Mouse (Mus musculus): ENCODE measurements around the gene Cct2.
A peak's percentile ranks its signal among the peaks of the same experiment; 100 is the strongest.

The Cct2 gene

GRCm38 (mm10) chr10:117063254-117064021 is at the start of gene Cct2:
TSS of gene Cct2 (minus strand) at chr10:117063814.
- DNase-seq (ENCODE audit: low read depth), result peak; percentile 99

- peak; percentile 74 for DNase-seq (ENCODE audit: low read depth)
Observed at GRCm38 (mm10) chr10:117112545-117112944, 48.9 kb upstream of the Cct2 start.

- peak; percentile 53 for DNase-seq (ENCODE audit: low read depth)
Observed at GRCm38 (mm10) chr10:117111455-117111854, 47.8 kb upstream of the Cct2 start.

- DNase-seq (ENCODE audit: low read depth), result no peak
Observed at GRCm38 (mm10) chr10:117110271-117110670, 46.7 kb upstream of the Cct2 start.

GRCm38 (mm10) chr10:117106686-117107085 is 43.1 kb upstream of the Cct2 start:
- DNase-seq (ENCODE audit: low read depth), result peak; percentile 28

- no peak for DNase-seq (ENCODE audit: low read depth)
Observed at GRCm38 (mm10) chr10:117106244-117106643, 42.6 kb upstream of the Cct2 start.

GRCm38 (mm10) chr10:117105015-117105414 is 41.4 kb upstream of the Cct2 start:
- no peak for DNase-seq (ENCODE audit: low read depth)

GRCm38 (mm10) chr10:117103854-117104598 is 40.4 kb upstream of the Cct2 start:
- peak; percentile 68 for DNase-seq (ENCODE audit: low read depth)

GRCm38 (mm10) chr10:117100175-117100574 is 36.6 kb upstream of the Cct2 start:
- DNase-seq (ENCODE audit: low read depth), result no peak

GRCm38 (mm10) chr10:117097116-117097698 is 33.6 kb upstream of the Cct2 start:
- DNase-seq (ENCODE audit: low read depth), result no peak

- DNase-seq (ENCODE audit: low read depth), result no peak
Observed at GRCm38 (mm10) chr10:117096096-117096495, 32.5 kb upstream of the Cct2 start.

- no peak for DNase-seq (ENCODE audit: low read depth)
Observed at GRCm38 (mm10) chr10:117094504-117095329, 31.1 kb upstream of the Cct2 start.

GRCm38 (mm10) chr10:117089628-117090027 is 26.0 kb upstream of the Cct2 start:
- DNase-seq (ENCODE audit: low read depth), result no peak

- DNase-seq (ENCODE audit: low read depth), result peak; percentile 67
Observed at GRCm38 (mm10) chr10:117081914-117082359, 18.3 kb upstream of the Cct2 start.

- peak; percentile 41 for DNase-seq (ENCODE audit: low read depth)
Observed at GRCm38 (mm10) chr10:117081326-117081725, 17.7 kb upstream of the Cct2 start.

- peak; percentile 54 for DNase-seq (ENCODE audit: low read depth)
Observed at GRCm38 (mm10) chr10:117078284-117078683, 14.7 kb upstream of the Cct2 start.

GRCm38 (mm10) chr10:117073176-117073575 is 9.6 kb upstream of the Cct2 start:
- no peak for DNase-seq (ENCODE audit: low read depth)

- no peak for DNase-seq (ENCODE audit: low read depth)
Observed at GRCm38 (mm10) chr10:117072191-117072888, 8.7 kb upstream of the Cct2 start.

- no peak for DNase-seq (ENCODE audit: low read depth)
Observed at GRCm38 (mm10) chr10:117069109-117069508, 5.5 kb upstream of the Cct2 start.

- no peak for DNase-seq (ENCODE audit: low read depth)
Observed at GRCm38 (mm10) chr10:117064076-117064475, 462 bp upstream of the Cct2 start.

GRCm38 (mm10) chr10:117062894-117063253 is 740 bp downstream of the Cct2 start:
- DNase-seq (ENCODE audit: low read depth), result no peak

Measured in induced T-regulatory cell, adult 2 months (primary cell).